In the genomic region with DNA sequence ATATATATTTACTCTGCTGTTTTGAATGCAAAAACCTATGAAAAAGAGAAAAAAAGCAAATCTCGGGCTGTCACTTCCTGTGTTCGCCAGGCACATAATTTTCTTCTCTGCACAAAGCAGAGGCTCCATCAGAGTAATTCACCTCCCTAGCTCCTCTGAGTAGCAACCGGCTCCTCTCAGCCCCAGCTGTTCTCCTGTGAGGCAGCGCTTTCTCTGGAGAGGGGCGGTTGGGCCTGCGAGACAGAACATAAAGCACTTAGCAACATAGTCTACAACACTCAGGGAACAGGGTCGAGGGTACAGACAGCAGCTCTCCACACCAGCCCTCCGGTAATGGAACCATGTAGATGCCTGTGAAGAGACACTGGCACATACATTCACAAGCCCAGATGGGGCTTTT, we compare ENCODE assay signal across 13 mouse cellular contexts.
DNase-seq lines count a peak whose midpoint lies in the region; ATAC-seq and TF ChIP-seq lines count a peak whose summit lies in the region.
"Had no signal": no experiment of that assay in that cellular context is flagged by ENCODE, and none has a peak within 500 bp of the region (broad histone marks: within the 10 kb centered on the region; RNA-seq: fewer than 3 reads in every experiment).

No protein-coding gene starts in this region.

- 0 out of 2 replicates have a peak, but pooled peaks have one; percentile 41 for ATAC-seq in lung, embryonic 16.5 days (ENCODE audit: low read depth)
- no peak for ATAC-seq in lung, postnatal 0 days
- ATAC-seq in forebrain, embryonic 15.5 days (replicated peaks) = 0 out of 2 replicates have a peak, but pooled peaks have one; percentile 23
- ATAC-seq in limb, embryonic 12.5 days (ENCODE audit: insufficient number of reproducible peaks, insufficient read depth, low FRiP score, low TSS enrichment, low read depth) = no peak
- ATAC-seq in stomach, postnatal 0 days (ENCODE audit: low FRiP score, low TSS enrichment) = no peak

- H3K4me1 ChIP-seq in lung, embryonic 16.5 days (replicated peaks; ENCODE audit: control insufficient read depth, insufficient read depth, low read length) = no peaks in the 10 kb centered on the region
- H3K4me1 ChIP-seq in lung, postnatal 0 days (ENCODE audit: insufficient read depth, low read depth, low read length) = no peaks in the 10 kb centered on the region
- peaks cover 14% of the 10 kb centered on the region for H3K4me1 ChIP-seq in forebrain, embryonic 15.5 days
- H3K4me1 ChIP-seq in limb, embryonic 12.5 days (replicated peaks) = peaks cover 22% of the 10 kb centered on the region
- H3K4me1 ChIP-seq in olfactory bulb, adult 2 months (ENCODE audit: control insufficient read depth, insufficient read depth, low read length) = 0 out of 2 replicates have a peak, but pooled peaks cover 5% of the 10 kb centered on the region
- no peaks in the 10 kb centered on the region for H3K4me1 ChIP-seq in stomach, postnatal 0 days (replicated peaks; ENCODE audit: control insufficient read depth, insufficient read depth)

- TF ChIP-seq CTCF in lung, postnatal 0 days (IDR thresholded peaks at IDR 0.05) = no peak
- TF ChIP-seq CTCF in olfactory bulb, adult 2 months (IDR thresholded peaks at IDR 0.05; ENCODE audit: insufficient read depth, low read depth, low read length) = no peak
- no peak for TF ChIP-seq CTCF in stomach, postnatal 0 days (IDR thresholded peaks at IDR 0.05; ENCODE audit: low read depth)

- DNase-seq in lung, postnatal 0 days (ENCODE audit: low spot score) = no peak
- DNase-seq in stomach, postnatal 0 days (ENCODE audit: low spot score) = no peak
- no peak for DNase-seq in gastrocnemius, adult 18-20 months (ENCODE audit: low spot score)
- no peak for DNase-seq in urinary bladder, postnatal 14 days (ENCODE audit: low spot score)
- DNase-seq: adrenal gland, postnatal 25 days; cerebellum, adult 8-10 months; kidney, postnatal 36 days; thymus, postnatal 4 days had no signal

- no peaks in the 10 kb centered on the region for H3K9me3 ChIP-seq in lung, embryonic 16.5 days (ENCODE audit: control insufficient read depth, low read length)
- H3K9me3 ChIP-seq in lung, postnatal 0 days (ENCODE audit: low read length) = no peaks in the 10 kb centered on the region
- H3K9me3 ChIP-seq in forebrain, embryonic 15.5 days = no peaks in the 10 kb centered on the region
- no peaks in the 10 kb centered on the region for H3K9me3 ChIP-seq in limb, embryonic 12.5 days
- no peaks in the 10 kb centered on the region for H3K9me3 ChIP-seq in stomach, postnatal 0 days (ENCODE audit: control insufficient read depth, low read length)

- no peak overlapping the region for H3K4me2 ChIP-seq in lung, embryonic 16.5 days (ENCODE audit: low read depth, low read length)
- H3K4me2 ChIP-seq in lung, postnatal 0 days (replicated peaks; ENCODE audit: low read depth, low read length) = no peak overlapping the region
- H3K4me2 ChIP-seq in forebrain, embryonic 15.5 days (replicated peaks) = no peak overlapping the region
- peak overlapping the region; percentile 15 for H3K4me2 ChIP-seq in limb, embryonic 12.5 days
- no peak overlapping the region for H3K4me2 ChIP-seq in stomach, postnatal 0 days (replicated peaks; ENCODE audit: low read depth)

- 36% methylated on average over 8 of the region's 8 CpGs for WGBS in lung, embryonic 16.5 days
- WGBS in lung, postnatal 0 days = 46% methylated on average over 8 of the region's 8 CpGs
- WGBS in forebrain, embryonic 15.5 days = 38% methylated on average over 8 of the region's 8 CpGs
- WGBS in limb, embryonic 12.5 days = 13% methylated on average over 8 of the region's 8 CpGs
- 16% methylated on average over 8 of the region's 8 CpGs for WGBS in olfactory bulb, adult 2 months
- 50% methylated on average over 8 of the region's 8 CpGs for WGBS in stomach, postnatal 0 days

- H3K36me3 ChIP-seq in lung, embryonic 16.5 days (ENCODE audit: control insufficient read depth, insufficient read depth, low read length) = no peaks in the 10 kb centered on the region
- no peaks in the 10 kb centered on the region for H3K36me3 ChIP-seq in lung, postnatal 0 days (ENCODE audit: insufficient read depth, low read length)
- no peaks in the 10 kb centered on the region for H3K36me3 ChIP-seq in forebrain, embryonic 15.5 days
- no peaks in the 10 kb centered on the region for H3K36me3 ChIP-seq in limb, embryonic 12.5 days
- no peaks in the 10 kb centered on the region for H3K36me3 ChIP-seq in stomach, postnatal 0 days (ENCODE audit: control insufficient read depth, insufficient read depth, low read length)

- no peak overlapping the region for H3K27ac ChIP-seq in lung, embryonic 16.5 days (ENCODE audit: low read length)
- H3K27ac ChIP-seq in lung, postnatal 0 days (ENCODE audit: low read length) = no peak overlapping the region
- H3K27ac ChIP-seq in forebrain, embryonic 15.5 days (replicated peaks) = peak overlapping the region; percentile 63
- H3K27ac ChIP-seq in limb, embryonic 12.5 days = peak overlapping the region; percentile 66
- peak overlapping the region; percentile 56; the same call in 1 of the 2 replicates for H3K27ac ChIP-seq in olfactory bulb, adult 2 months (ENCODE audit: insufficient read depth, low read depth, low read length)
- no peak overlapping the region for H3K27ac ChIP-seq in stomach, postnatal 0 days (replicated peaks)

- no peak for TF ChIP-seq EP300 in lung, postnatal 0 days (IDR thresholded peaks at IDR 0.05)
- no peak for TF ChIP-seq EP300 in stomach, postnatal 0 days (optimal IDR thresholded peaks at IDR 0.05)

- H3K4me3 ChIP-seq in lung, embryonic 16.5 days (ENCODE audit: low read length) = no peak overlapping the region
- no peak overlapping the region for H3K4me3 ChIP-seq in lung, postnatal 0 days (ENCODE audit: low read depth, low read length)
- H3K4me3 ChIP-seq in forebrain, embryonic 15.5 days = no peak overlapping the region
- no peak overlapping the region for H3K4me3 ChIP-seq in limb, embryonic 12.5 days (replicated peaks)
- H3K4me3 ChIP-seq in olfactory bulb, adult 2 months (ENCODE audit: insufficient read depth, low read depth, low read length) = no peak overlapping the region
- H3K4me3 ChIP-seq in stomach, postnatal 0 days (ENCODE audit: low read depth, low read length) = no peak overlapping the region

- no peak overlapping the region for H3K9ac ChIP-seq in lung, embryonic 16.5 days (ENCODE audit: low read length)
- H3K9ac ChIP-seq in lung, postnatal 0 days (replicated peaks; ENCODE audit: low read depth) = no peak overlapping the region
- no peak overlapping the region; the same call in 1 of the 2 replicates for H3K9ac ChIP-seq in forebrain, embryonic 15.5 days (replicated peaks)
- no peak overlapping the region for H3K9ac ChIP-seq in limb, embryonic 12.5 days (replicated peaks)
- no peak overlapping the region for H3K9ac ChIP-seq in stomach, postnatal 0 days (ENCODE audit: low read length)

- TF ChIP-seq POLR2A in olfactory bulb, adult 2 months (IDR thresholded peaks at IDR 0.05; ENCODE audit: insufficient read depth, low read depth, low read length) = no peak

- no peaks in the 10 kb centered on the region for H3K27me3 ChIP-seq in lung, embryonic 16.5 days (ENCODE audit: control insufficient read depth, insufficient read depth, low read depth, low read length)
- H3K27me3 ChIP-seq in lung, postnatal 0 days (replicated peaks; ENCODE audit: insufficient read depth, low read length) = no peaks in the 10 kb centered on the region
- H3K27me3 ChIP-seq in forebrain, embryonic 15.5 days = no peaks in the 10 kb centered on the region
- no peaks in the 10 kb centered on the region for H3K27me3 ChIP-seq in limb, embryonic 12.5 days
- H3K27me3 ChIP-seq in stomach, postnatal 0 days (ENCODE audit: control insufficient read depth, insufficient read depth, low read length) = no peaks in the 10 kb centered on the region
- H3K27me3 ChIP-seq: CH12.LX had no signal

Comparison
In these comparisons a context has a peak if more than half of its experiments do, and no peak if none do; other contexts are left out.
1. ATAC-seq: peak in lung, embryonic 16.5 days (single experiment) and forebrain, embryonic 15.5 days (single experiment); none in lung, postnatal 0 days (single experiment), limb, embryonic 12.5 days (single experiment) and stomach, postnatal 0 days (single experiment).
2. H3K27ac ChIP-seq: peak in forebrain, embryonic 15.5 days (single experiment), limb, embryonic 12.5 days (single experiment) and olfactory bulb, adult 2 months (single experiment); none in lung, embryonic 16.5 days (single experiment), lung, postnatal 0 days (single experiment) and stomach, postnatal 0 days (single experiment).